Mouse (Mus musculus) A20 (cell line): ENCODE measurements around the gene Hdac7.

Experiments
- DNase-seq: peaks from one replicate; pipeline ENCODE4 v3.0.0-alpha.2; 2011; ENCODE audit warnings: low read depth, low spot score

The Hdac7 gene

GRCm38 (mm10) chr15:97854551-97854950 lies 10.2 kb upstream of the Hdac7 start:
- DNase-seq: no peak

GRCm38 (mm10) chr15:97854059-97854458 lies 9.8 kb upstream of the Hdac7 start:
- DNase-seq: no peak

GRCm38 (mm10) chr15:97852291-97852690 lies 8.0 kb upstream of the Hdac7 start:
- no peak for DNase-seq

GRCm38 (mm10) chr15:97851011-97851410 lies 6.7 kb upstream of the Hdac7 start:
- no peak for DNase-seq

GRCm38 (mm10) chr15:97850441-97850840 lies 6.1 kb upstream of the Hdac7 start:
- DNase-seq: peak; percentile 82

- peak; percentile 95 for DNase-seq
Observed at GRCm38 (mm10) chr15:97849116-97849911, 5.0 kb upstream of the Hdac7 start.

- DNase-seq: no peak
Observed at GRCm38 (mm10) chr15:97847866-97848265, 3.6 kb upstream of the Hdac7 start.

- no peak for DNase-seq
Observed at GRCm38 (mm10) chr15:97847285-97847684, 3.0 kb upstream of the Hdac7 start.

GRCm38 (mm10) chr15:97846121-97846882 lies 2.0 kb upstream of the Hdac7 start:
- no peak for DNase-seq

GRCm38 (mm10) chr15:97843247-97843651 lies 1.1 kb downstream of the Hdac7 start:
- no peak for DNase-seq

GRCm38 (mm10) chr15:97842058-97842457 lies 2.2 kb downstream of the Hdac7 start:
- DNase-seq: no peak

- no peak for DNase-seq
Observed at GRCm38 (mm10) chr15:97841383-97841782, 2.9 kb downstream of the Hdac7 start.

GRCm38 (mm10) chr15:97840781-97841180 lies 3.5 kb downstream of the Hdac7 start:
- DNase-seq: peak; percentile 47

GRCm38 (mm10) chr15:97839991-97840455 lies 4.3 kb downstream of the Hdac7 start:
- DNase-seq: no peak

GRCm38 (mm10) chr15:97839473-97839872 lies 4.8 kb downstream of the Hdac7 start:
- no peak for DNase-seq

- DNase-seq: no peak
Observed at GRCm38 (mm10) chr15:97839012-97839411, 5.3 kb downstream of the Hdac7 start.

- no peak for DNase-seq
Observed at GRCm38 (mm10) chr15:97838395-97838794, 5.9 kb downstream of the Hdac7 start.

- no peak for DNase-seq
Observed at GRCm38 (mm10) chr15:97837491-97838061, 6.7 kb downstream of the Hdac7 start.

- DNase-seq: no peak
Observed at GRCm38 (mm10) chr15:97836894-97837247, 7.4 kb downstream of the Hdac7 start.

- no peak for DNase-seq
Observed at GRCm38 (mm10) chr15:97836153-97836893, 8.0 kb downstream of the Hdac7 start.

GRCm38 (mm10) chr15:97832764-97833479 lies 11.4 kb downstream of the Hdac7 start:
- DNase-seq: no peak
